ENCODE assay signal across 11 mouse cellular contexts in genomic region chr8:10664861-10665543, GRCm38 (mm10).
DNase-seq lines count a peak whose midpoint lies in the region; ATAC-seq and TF ChIP-seq lines count a peak whose summit lies in the region.
"Had no signal": no experiment of that assay in that cellular context is flagged by ENCODE, and none has a peak within 500 bp of the region (broad histone marks: within the 10 kb centered on the region; RNA-seq: fewer than 3 reads in every experiment).

No protein-coding gene starts in this region.

- no peak for DNase-seq in heart, postnatal 25 days (ENCODE audit: low spot score)
- DNase-seq in lung, postnatal 0 days (ENCODE audit: low spot score), result peak; percentile 73
- no peak for DNase-seq in cerebellum, postnatal 4 days (ENCODE audit: low spot score in 2 of 2)
- DNase-seq in spleen, adult 12 weeks (ENCODE audit: low spot score), result no peak
- no peak for DNase-seq in testis, postnatal 10 days (ENCODE audit: low spot score)
- DNase-seq: cerebellum, adult 8-10 months had no signal

- 21% methylated on average over 13 of the region's 13 CpGs for WGBS in heart, embryonic 13.5 days
- 6% methylated on average over 13 of the region's 13 CpGs for WGBS in forebrain, embryonic 12.5 days
- 15% methylated on average over 13 of the region's 13 CpGs for WGBS in lung, postnatal 0 days

- peak overlapping the region; percentile 25 for H3K4me2 ChIP-seq in heart, embryonic 13.5 days
- peak overlapping the region; percentile 13 for H3K4me2 ChIP-seq in forebrain, embryonic 12.5 days
- H3K4me2 ChIP-seq in lung, postnatal 0 days (replicated peaks; ENCODE audit: low read depth, low read length), result no peak overlapping the region
- H3K4me2 ChIP-seq: neural tube, embryonic 13.5 days had no signal

- H3K36me3 ChIP-seq in heart, embryonic 13.5 days, result no peaks in the 10 kb centered on the region
- H3K36me3 ChIP-seq in C2C12 (ENCODE audit: control insufficient read depth, insufficient read depth), result no peaks in the 10 kb centered on the region
- no peaks in the 10 kb centered on the region for H3K36me3 ChIP-seq in forebrain, embryonic 12.5 days (replicated peaks)
- H3K36me3 ChIP-seq in lung, postnatal 0 days (ENCODE audit: insufficient read depth, low read length), result no peaks in the 10 kb centered on the region
- H3K36me3 ChIP-seq: neural tube, embryonic 13.5 days had no signal

- H3K79me2 ChIP-seq in C2C12 (ENCODE audit: control insufficient read depth, insufficient read depth), result no peaks in the 10 kb centered on the region

- peaks cover 22% of the 10 kb centered on the region for H3K4me1 ChIP-seq in heart, embryonic 13.5 days
- H3K4me1 ChIP-seq in forebrain, embryonic 12.5 days, result peaks cover 30% of the 10 kb centered on the region
- no peaks in the 10 kb centered on the region; the same call in 1 of the 2 replicates for H3K4me1 ChIP-seq in lung, postnatal 0 days (ENCODE audit: insufficient read depth, low read depth, low read length)

- peak; percentile 97 for TF ChIP-seq EP300 in lung, postnatal 0 days (IDR thresholded peaks at IDR 0.05)

- no peak for ATAC-seq in heart, embryonic 13.5 days (ENCODE audit: extremely low read depth, insufficient number of reproducible peaks, low FRiP score, low TSS enrichment)
- ATAC-seq in forebrain, embryonic 12.5 days (ENCODE audit: low FRiP score), result 0 out of 2 replicates have a peak, but pooled peaks have one; percentile 39
- ATAC-seq in lung, postnatal 0 days, result peak; percentile 88

- no peaks in the 10 kb centered on the region for H3K9me3 ChIP-seq in heart, embryonic 13.5 days
- H3K9me3 ChIP-seq in forebrain, embryonic 12.5 days, result no peaks in the 10 kb centered on the region
- no peaks in the 10 kb centered on the region for H3K9me3 ChIP-seq in lung, postnatal 0 days (ENCODE audit: low read length)
- H3K9me3 ChIP-seq: neural tube, embryonic 13.5 days had no signal

- H3K79me3 ChIP-seq in C2C12 (ENCODE audit: low read depth), result no peaks in the 10 kb centered on the region

- peak overlapping the region; percentile 29; the same call in 1 of the 2 replicates for H3K27ac ChIP-seq in heart, embryonic 13.5 days (replicated peaks)
- peak overlapping the region; percentile 16; the same call in 1 of the 2 replicates for H3K27ac ChIP-seq in forebrain, embryonic 12.5 days
- H3K27ac ChIP-seq in lung, postnatal 0 days (ENCODE audit: low read length), result no peak overlapping the region
- H3K27ac ChIP-seq: neural tube, embryonic 13.5 days had no signal

- intact Hi-C loops in heart, postnatal 25 days (cut with DNase I), result no loop called here

- H3K4me3 ChIP-seq in heart, embryonic 13.5 days, result no peak overlapping the region
- no peak overlapping the region for H3K4me3 ChIP-seq in C2C12 (ENCODE audit: insufficient read depth, poor library complexity, severe bottlenecking)
- H3K4me3 ChIP-seq in forebrain, embryonic 12.5 days (replicated peaks), result no peak overlapping the region
- no peak overlapping the region for H3K4me3 ChIP-seq in lung, postnatal 0 days (ENCODE audit: low read depth, low read length)
- H3K4me3 ChIP-seq: neural tube, embryonic 13.5 days had no signal

- H3ac ChIP-seq in C2C12 (ENCODE audit: control insufficient read depth, insufficient read length, low read depth), result no peak overlapping the region

- H3K27me3 ChIP-seq in heart, embryonic 13.5 days (replicated peaks), result no peaks in the 10 kb centered on the region
- no peaks in the 10 kb centered on the region for H3K27me3 ChIP-seq in C2C12 (ENCODE audit: control insufficient read depth, insufficient read depth, insufficient read length)
- H3K27me3 ChIP-seq in forebrain, embryonic 12.5 days, result peaks cover 13% of the 10 kb centered on the region; the same call in 1 of the 2 replicates
- no peaks in the 10 kb centered on the region for H3K27me3 ChIP-seq in lung, postnatal 0 days (replicated peaks; ENCODE audit: insufficient read depth, low read length)
- H3K27me3 ChIP-seq: CH12.LX had no signal

- no peak overlapping the region; the same call in 1 of the 2 replicates for H3K9ac ChIP-seq in heart, embryonic 13.5 days
- no peak overlapping the region for H3K9ac ChIP-seq in forebrain, embryonic 12.5 days
- H3K9ac ChIP-seq in lung, postnatal 0 days (replicated peaks; ENCODE audit: low read depth), result no peak overlapping the region
- H3K9ac ChIP-seq: neural tube, embryonic 13.5 days had no signal

- no peak for TF ChIP-seq CTCF in C2C12 (IDR thresholded peaks at IDR 0.05; ENCODE audit: control insufficient read depth, insufficient read depth, insufficient read length)
- no peak for TF ChIP-seq CTCF in lung, postnatal 0 days (IDR thresholded peaks at IDR 0.05)

TF ChIP-seq in C2C12, 6 proteins besides CTCF, POLR2A, EP300 and RAD21:
- TF ChIP-seq CEBPB (IDR thresholded peaks at IDR 0.05; ENCODE audit: low read depth) (no peak), MAX (IDR thresholded peaks at IDR 0.05) (peak; percentile 75), USF1 (IDR thresholded peaks at IDR 0.05; ENCODE audit: low read depth) (no peak), MYOD1 (IDR thresholded peaks at IDR 0.05; ENCODE audit: control insufficient read depth, insufficient read length, low read depth) (peak; percentile 39), FOSL1 (IDR thresholded peaks at IDR 0.05; ENCODE audit: insufficient read depth, low read length, poor library complexity, severe bottlenecking) (peak; percentile 59), MYOG (IDR thresholded peaks at IDR 0.05; ENCODE audit: control insufficient read depth, extremely low read depth, insufficient read length) (no peak)
